Mouse (Mus musculus): ENCODE results near the gene Trim47.

The Trim47 gene

DNA sequence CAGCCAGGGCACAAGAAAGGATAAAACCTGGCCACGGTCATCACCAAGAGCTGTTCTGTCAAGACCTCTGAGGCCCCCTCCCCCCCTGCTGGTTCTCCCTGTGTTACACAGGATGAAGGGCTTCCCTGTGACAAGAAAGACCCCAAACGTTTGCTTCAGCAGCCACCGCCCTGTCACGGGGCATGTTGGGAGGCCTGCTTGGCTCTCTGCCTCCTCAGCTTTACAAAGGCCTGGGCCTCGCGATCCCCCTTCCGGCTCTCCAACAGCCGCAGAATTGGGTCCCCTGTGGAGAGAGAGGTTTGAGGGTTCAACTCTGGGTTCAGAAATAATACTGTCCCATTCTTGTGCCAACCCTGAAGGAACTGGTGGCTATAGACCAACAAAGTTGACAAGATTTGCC, 64.5 kb downstream of the Trim47 start:
- no peak for DNase-seq (ENCODE audit: low spot score in 2 of 2)

DNA sequence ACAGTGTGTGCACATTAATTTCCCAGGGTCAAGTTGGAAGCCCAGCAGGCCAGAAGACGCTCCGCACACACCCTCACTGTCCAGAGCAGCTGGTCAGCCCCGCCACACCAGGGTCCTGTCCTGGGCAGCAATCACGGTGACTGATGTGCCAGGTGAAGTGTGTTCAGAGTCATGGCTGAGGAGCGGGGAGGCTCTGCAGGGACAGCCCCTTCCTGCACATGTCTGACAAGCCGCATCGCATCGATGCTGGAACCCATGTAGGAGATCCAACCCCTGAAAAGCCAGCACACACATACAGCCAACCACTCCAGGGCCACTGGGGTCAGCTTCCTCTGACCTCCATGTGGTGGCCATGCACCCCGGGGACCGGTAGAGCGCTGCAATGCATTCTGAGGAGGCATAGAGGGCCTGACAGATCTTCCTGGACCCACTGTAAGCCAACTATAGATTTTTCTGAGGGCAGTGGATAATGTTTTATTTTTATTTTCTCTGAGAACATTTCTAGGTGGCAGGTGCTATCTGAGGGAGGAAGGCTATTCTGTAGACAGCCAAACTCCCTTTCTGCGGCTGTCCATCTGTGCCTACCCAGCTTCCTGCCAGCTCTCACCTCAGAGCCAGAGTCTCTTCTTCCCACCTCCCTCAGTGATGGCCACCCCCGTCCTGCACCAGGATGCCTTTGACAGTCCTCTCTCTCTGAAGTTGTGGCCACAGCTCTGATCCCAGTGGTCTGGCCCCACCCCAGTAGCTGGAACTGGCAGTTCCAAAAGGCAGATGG, 65.2 kb downstream of the Trim47 start:
- DNase-seq (ENCODE audit: low spot score in 2 of 2) = no peak

DNA sequence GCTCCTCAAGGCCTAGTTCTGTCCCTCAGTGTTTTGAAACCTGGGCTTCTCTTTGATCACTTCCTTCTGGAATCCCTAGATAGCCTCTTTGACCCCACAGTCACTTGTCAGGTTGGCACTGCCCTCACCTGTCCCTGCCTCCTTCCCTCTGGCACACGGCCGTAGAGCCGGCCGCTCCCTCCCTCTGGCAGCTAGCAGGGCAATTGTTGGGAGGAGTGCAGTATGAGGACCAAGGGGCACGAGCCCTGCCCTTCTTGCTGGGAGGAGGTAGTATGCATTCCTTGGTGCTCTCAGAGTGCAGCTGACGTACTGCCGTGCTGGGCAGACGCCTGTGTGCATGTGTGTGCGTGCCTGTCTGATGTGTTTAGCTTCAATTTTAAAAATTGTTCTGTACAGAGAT, 66.4 kb downstream of the Trim47 start:
- DNase-seq (ENCODE audit: low spot score in 2 of 2) = no peak

DNA sequence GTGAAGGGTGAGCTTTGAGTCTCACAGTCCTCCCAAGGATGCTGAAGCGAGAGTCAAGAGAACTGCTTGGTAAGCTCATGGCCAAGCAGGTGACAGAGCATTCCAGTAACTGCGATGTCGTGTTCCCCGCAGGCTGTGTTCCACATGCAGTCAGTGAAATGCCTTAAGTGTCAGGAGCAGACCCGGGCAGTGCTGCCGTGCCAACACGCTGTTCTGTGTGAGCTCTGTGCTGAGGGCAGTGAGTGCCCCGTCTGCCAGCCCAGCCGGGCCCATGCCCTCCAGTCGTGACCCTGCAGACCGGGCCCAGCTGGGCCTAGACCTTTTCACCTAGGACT, 67.4 kb downstream of the Trim47 start:
- no peak for DNase-seq (ENCODE audit: low spot score in 2 of 2)

DNA sequence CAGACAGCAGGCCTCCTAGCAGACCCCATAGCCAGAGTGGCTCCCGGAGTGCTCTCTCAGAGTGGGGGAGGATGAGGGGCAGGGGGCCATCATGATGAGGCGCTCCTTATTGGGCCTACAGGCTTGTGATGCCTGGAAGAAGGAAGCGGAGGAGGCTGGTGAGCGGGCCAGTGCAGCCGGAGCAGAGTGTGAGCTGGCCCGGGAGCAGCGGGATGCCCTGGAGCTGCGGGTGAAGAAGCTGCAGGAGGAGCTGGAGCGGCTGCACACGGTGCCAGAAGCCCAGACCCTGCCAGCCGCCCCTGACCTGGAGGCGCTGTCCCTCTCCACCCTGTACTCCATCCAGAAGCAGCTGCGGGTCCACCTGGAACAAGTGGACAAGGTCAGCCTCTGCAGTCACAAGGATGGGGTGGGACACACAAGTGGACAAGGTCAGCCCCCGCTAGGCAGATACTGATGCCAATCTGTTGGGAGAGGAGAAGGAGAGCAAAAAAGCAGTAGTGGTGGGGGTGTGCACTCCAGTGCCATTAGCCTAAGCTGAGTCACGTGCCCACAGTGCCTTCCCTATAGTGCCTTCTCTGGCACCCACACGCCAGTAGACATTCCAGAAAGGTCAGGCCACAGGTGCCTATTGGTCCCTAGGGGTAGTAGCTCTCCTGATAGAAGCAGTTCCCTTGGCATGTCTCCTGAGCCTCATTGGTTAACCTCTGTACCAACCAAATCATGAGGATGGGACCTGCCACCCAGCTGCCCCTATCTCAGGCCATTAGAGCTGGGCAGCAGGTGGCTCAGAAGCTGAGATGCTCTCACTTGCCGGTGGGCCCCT, 67.9 kb downstream of the Trim47 start:
- no peak for DNase-seq (ENCODE audit: low spot score in 2 of 2)

DNA sequence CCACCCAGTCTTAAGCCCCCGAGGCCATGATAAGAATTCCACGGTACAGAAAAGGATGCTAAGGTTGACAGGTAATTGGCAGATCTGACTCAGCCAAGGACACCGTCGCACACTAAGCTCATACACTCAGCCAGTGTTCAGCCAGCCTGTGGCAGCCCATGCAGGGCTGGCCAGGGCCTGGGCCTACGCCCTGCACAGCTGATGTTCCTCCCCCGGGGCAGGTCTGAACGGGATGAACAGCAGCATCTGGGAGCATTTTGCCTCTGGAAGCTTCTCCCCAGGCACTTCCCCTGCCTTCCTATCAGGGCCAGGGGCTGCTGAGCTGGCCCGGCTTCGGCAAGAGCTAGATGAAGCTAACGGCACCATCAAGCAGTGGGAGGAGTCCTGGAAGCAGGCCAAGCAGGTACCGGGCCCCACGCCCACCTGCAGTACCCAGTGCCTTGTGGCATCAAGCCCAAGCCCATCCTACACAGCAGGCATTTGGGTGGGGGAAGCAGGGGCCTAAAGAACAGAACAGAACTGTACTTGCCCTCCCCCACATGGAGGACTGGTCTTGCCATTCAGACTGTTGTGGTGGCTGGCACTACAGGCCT, 68.9 kb downstream of the Trim47 start:
- no peak for DNase-seq (ENCODE audit: low spot score in 2 of 2)

DNA sequence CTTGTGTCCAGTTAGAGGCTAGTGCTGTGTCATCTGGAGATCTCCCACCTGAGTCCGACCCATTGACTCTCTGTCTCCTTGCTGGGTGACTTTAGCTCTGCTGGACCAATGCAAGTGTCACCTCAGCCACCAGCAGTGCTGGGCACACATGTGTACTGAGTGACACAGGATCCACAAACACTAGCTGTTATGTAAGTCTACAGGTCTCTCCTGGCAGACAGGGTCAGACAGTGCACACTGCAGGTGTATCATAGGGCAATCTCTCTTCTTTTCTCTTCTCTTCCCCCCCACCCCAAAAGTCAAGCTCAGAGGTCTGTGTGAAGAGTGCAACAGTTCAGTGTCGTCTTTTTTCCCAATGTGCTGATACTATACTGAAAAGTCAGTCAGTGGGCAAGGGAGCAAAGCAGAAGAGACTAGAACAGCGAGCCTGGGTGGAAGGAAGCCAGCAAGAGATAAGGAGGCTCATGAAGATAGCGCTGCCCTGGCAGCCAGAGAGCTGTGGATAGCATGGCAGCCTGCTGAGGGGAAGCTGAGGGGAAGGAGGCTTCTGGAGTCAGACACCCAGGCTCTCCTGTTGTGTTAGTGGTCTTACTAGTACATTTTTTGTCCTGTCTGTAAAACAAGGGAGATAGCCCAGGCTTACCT, 69.7 kb downstream of the Trim47 start:
- no peak for DNase-seq (ENCODE audit: low spot score in 2 of 2)

DNA sequence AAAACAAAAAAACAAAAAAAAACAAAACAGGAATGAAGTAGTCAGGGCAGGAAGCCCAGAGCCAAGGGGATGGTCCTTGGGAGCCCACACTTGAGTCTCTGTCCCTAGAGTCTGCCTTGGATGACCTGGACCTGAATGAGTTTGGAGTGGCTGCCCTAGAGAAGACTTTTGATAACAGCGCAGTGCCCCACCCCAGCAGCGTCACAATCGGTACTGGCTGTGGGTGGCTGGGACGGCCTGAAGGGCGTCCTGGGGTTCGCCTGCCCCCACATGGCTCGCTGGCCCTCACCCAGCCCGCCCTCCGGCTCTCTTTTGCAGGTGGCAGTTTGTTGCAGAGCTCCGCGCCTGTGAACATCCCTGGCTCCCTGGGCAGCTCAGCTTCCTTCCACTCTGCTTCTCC, 71.1 kb downstream of the Trim47 start:
- DNase-seq (ENCODE audit: low spot score in 2 of 2) = no peak

All from frontal cortex, postnatal 14 days (tissue).